Mouse (Mus musculus) lung, adult 2 months (tissue): ENCODE measurements around the gene Vapb. TPM values are rescaled to one million over a fixed set of nuclear protein-coding genes. Genes with fewer than 3 reads are reported as not detected.

Source experiments
- DNase-seq: peaks from one replicate; pipeline ENCODE4 v3.0.0; 2022
- H3K4me1 ChIP-seq: fragments of 200-500 bp; 2 replicates; pipeline ENCODE4 v1.6.1; 2011; ENCODE audit warnings: low read length; ENCODE audit not compliant: control insufficient read depth, insufficient read depth
- H3K4me3 ChIP-seq: fragments of 200-500 bp; replicated peaks from 2 replicates; pipeline ENCODE3; 2011; ENCODE audit warnings: low read depth, mild to moderate bottlenecking, control low read depth, low read length; ENCODE audit errors: extremely low read depth
- CTCF ChIP-seq: fragments of 200-500 bp; IDR thresholded peaks from 2 replicates; pipeline ENCODE4 v1.5.1; 2011; ENCODE audit warnings: mild to moderate bottlenecking, low read length, control low read depth; ENCODE audit not compliant: insufficient read depth
- POLR2A ChIP-seq: fragments of 200-500 bp; IDR thresholded peaks from 2 replicates; pipeline ENCODE4 v1.6.1; 2011; ENCODE audit warnings: low read depth, mild to moderate bottlenecking, control low read depth, low read length, borderline replicate concordance; ENCODE audit errors: extremely low read depth
- WGBS: fragments of 180-500 bp; shearing (Covaris S2); methylation state at CpG from one replicate; pipeline ENCODE4 v1.1.7; 2018; 5-methylcytosine and 5-hydroxymethylcytosine counted together
- polyA plus RNA-seq: library from polyadenylated mRNA; depleted of rRNA; stranded (reverse); fragments of >200 nt; gene quantifications from 2 replicates; pipeline ENCODE4 v1.2.3, GENCODE M21; 2012

The Vapb gene
- polyA plus RNA-seq, 1 experiment = 16.8 TPM

GRCm38 (mm10) chr2:173801405-173801876, 64.1 kb downstream of the Vapb start:
- H3K4me3 ChIP-seq = no peak overlapping the region
- no peak for DNase-seq
- WGBS = 36% methylated on average over 11 of the region's 11 CpGs
- TF ChIP-seq CTCF (no peak), POLR2A (no peak)
- no peaks in the 10 kb centered on the region for H3K4me1 ChIP-seq

- 65% methylated on average over 4 of the region's 4 CpGs for WGBS
- Histone ChIP-seq H3K4me1 (no peaks in the 10 kb centered on the region), H3K4me3 (no peak overlapping the region)
- no peak for DNase-seq
- TF ChIP-seq CTCF (no peak), POLR2A (no peak)
Observed at GRCm38 (mm10) chr2:173802176-173802575, 64.9 kb downstream of the Vapb start.

GRCm38 (mm10) chr2:173802956-173803355, 65.6 kb downstream of the Vapb start:
- Histone ChIP-seq H3K4me1 (no peaks in the 10 kb centered on the region), H3K4me3 (no peak overlapping the region)
- no peak for DNase-seq
- WGBS = 71% methylated on average over 3 of the region's 3 CpGs
- TF ChIP-seq POLR2A (no peak), CTCF (no peak)

GRCm38 (mm10) chr2:173803827-173804226, 66.5 kb downstream of the Vapb start:
- DNase-seq = no peak
- Histone ChIP-seq H3K4me1 (no peaks in the 10 kb centered on the region), H3K4me3 (no peak overlapping the region)
- 94% methylated on average over 11 of the region's 11 CpGs for WGBS
- TF ChIP-seq POLR2A (no peak), CTCF (no peak)

- DNase-seq = no peak
- no peaks in the 10 kb centered on the region for H3K4me1 ChIP-seq
- TF ChIP-seq POLR2A = no peak
- no peak for TF ChIP-seq CTCF
- 48% methylated on average over 7 of the region's 7 CpGs for WGBS
- no peak overlapping the region for H3K4me3 ChIP-seq
Observed at GRCm38 (mm10) chr2:173806621-173807020, 69.3 kb downstream of the Vapb start.

- H3K4me1 ChIP-seq = no peaks in the 10 kb centered on the region
- no peak for DNase-seq
- TF ChIP-seq POLR2A (no peak), CTCF (no peak)
- no peak overlapping the region for H3K4me3 ChIP-seq
- WGBS = 71% methylated on average over 7 of the region's 7 CpGs
Observed at GRCm38 (mm10) chr2:173808942-173809341, 71.6 kb downstream of the Vapb start.

- H3K4me3 ChIP-seq = no peak overlapping the region
- no peaks in the 10 kb centered on the region for H3K4me1 ChIP-seq
- 73% methylated on average over 15 of the region's 15 CpGs for WGBS
- TF ChIP-seq POLR2A (no peak), CTCF (no peak)
- no peak for DNase-seq
Observed at GRCm38 (mm10) chr2:173810036-173810850, 72.9 kb downstream of the Vapb start.

GRCm38 (mm10) chr2:173810851-173811130, 73.5 kb downstream of the Vapb start:
- no peak for DNase-seq
- Histone ChIP-seq H3K4me3 (no peak overlapping the region), H3K4me1 (no peaks in the 10 kb centered on the region)
- 74% methylated on average over 5 of the region's 5 CpGs for WGBS
- TF ChIP-seq CTCF = no peak
- TF ChIP-seq POLR2A = no peak

GRCm38 (mm10) chr2:173811850-173812249, 74.5 kb downstream of the Vapb start:
- Histone ChIP-seq H3K4me3 (no peak overlapping the region), H3K4me1 (no peaks in the 10 kb centered on the region)
- TF ChIP-seq CTCF (no peak), POLR2A (no peak)
- DNase-seq = no peak
- 80% methylated on average over 8 of the region's 8 CpGs for WGBS

GRCm38 (mm10) chr2:173813071-173813470, 75.8 kb downstream of the Vapb start:
- no peak overlapping the region for H3K4me3 ChIP-seq
- TF ChIP-seq POLR2A = no peak
- no peak for TF ChIP-seq CTCF
- WGBS = 72% methylated on average over 5 of the region's 5 CpGs
- no peak for DNase-seq
- H3K4me1 ChIP-seq = no peaks in the 10 kb centered on the region
